ENCODE assay signal across 12 mouse cellular contexts in genomic region chr4:142475632-142476031, GRCm38 (mm10).
DNase-seq lines count a peak whose midpoint lies in the region; ATAC-seq and TF ChIP-seq lines count a peak whose summit lies in the region.
"Had no signal": no experiment of that assay in that cellular context is flagged by ENCODE, and none has a peak within 500 bp of the region (broad histone marks: within the 10 kb centered on the region; RNA-seq: fewer than 3 reads in every experiment).

No protein-coding gene starts in this region.

- H3K4me2 ChIP-seq in forebrain, postnatal 0 days (ENCODE audit: low read depth): peak overlapping the region; percentile 51
- H3K4me2 ChIP-seq in midbrain, embryonic 12.5 days (replicated peaks): peak overlapping the region; percentile 46

- no peaks in the 10 kb centered on the region for H3K27me3 ChIP-seq in embryonic facial prominence, embryonic 10.5 days (replicated peaks; ENCODE audit: low read depth, poor library complexity, severe bottlenecking)
- no peaks in the 10 kb centered on the region for H3K27me3 ChIP-seq in forebrain, postnatal 0 days (ENCODE audit: insufficient read depth, low read length)
- no peaks in the 10 kb centered on the region for H3K27me3 ChIP-seq in midbrain, embryonic 12.5 days

- H3K36me3 ChIP-seq in embryonic facial prominence, embryonic 10.5 days (replicated peaks): 0 out of 2 replicates have a peak, but pooled peaks cover 4% of the 10 kb centered on the region
- H3K36me3 ChIP-seq in forebrain, postnatal 0 days (ENCODE audit: insufficient read depth): no peaks in the 10 kb centered on the region
- no peaks in the 10 kb centered on the region for H3K36me3 ChIP-seq in midbrain, embryonic 12.5 days

- peaks cover 16% of the 10 kb centered on the region for H3K4me1 ChIP-seq in embryonic facial prominence, embryonic 10.5 days
- H3K4me1 ChIP-seq in forebrain, postnatal 0 days (ENCODE audit: insufficient read depth): no peaks in the 10 kb centered on the region; the same call in 1 of the 2 replicates
- peaks cover 29% of the 10 kb centered on the region for H3K4me1 ChIP-seq in midbrain, embryonic 12.5 days

- no peaks in the 10 kb centered on the region for H3K9me3 ChIP-seq in embryonic facial prominence, embryonic 10.5 days
- no peaks in the 10 kb centered on the region for H3K9me3 ChIP-seq in forebrain, postnatal 0 days (ENCODE audit: low read length)
- no peaks in the 10 kb centered on the region for H3K9me3 ChIP-seq in midbrain, embryonic 12.5 days

- no peak overlapping the region for H3K27ac ChIP-seq in layer of hippocampus, adult 2 months
- H3K27ac ChIP-seq in embryonic facial prominence, embryonic 10.5 days (replicated peaks): no peak overlapping the region
- no peak overlapping the region for H3K27ac ChIP-seq in forebrain, postnatal 0 days (ENCODE audit: low read depth, low read length)
- no peak overlapping the region for H3K27ac ChIP-seq in midbrain, embryonic 12.5 days (replicated peaks)
- H3K27ac ChIP-seq: macrophage had no signal

- 80% methylated on average over 10 of the region's 10 CpGs for WGBS in embryonic facial prominence, embryonic 10.5 days
- 49% methylated on average over 10 of the region's 10 CpGs for WGBS in forebrain, postnatal 0 days
- whole genome bisulfite sequencing in midbrain, embryonic 12.5 days: 85% methylated on average over 10 of the region's 10 CpGs

- H3K4me3 ChIP-seq in layer of hippocampus, adult 2 months: peak overlapping the region; percentile 21
- H3K4me3 ChIP-seq in embryonic facial prominence, embryonic 10.5 days: peak overlapping the region; percentile 41; the same call in 1 of the 2 replicates
- H3K4me3 ChIP-seq in forebrain, postnatal 0 days (ENCODE audit: low read depth, low read length): peak overlapping the region; percentile 26
- peak overlapping the region; percentile 26 for H3K4me3 ChIP-seq in midbrain, embryonic 12.5 days

- no peak for TF ChIP-seq CTCF in layer of hippocampus, adult 2 months (conservative IDR thresholded peaks at IDR 0.05)
- no peak for TF ChIP-seq CTCF in forebrain, postnatal 0 days (IDR thresholded peaks at IDR 0.05; ENCODE audit: low read depth)

- no peak overlapping the region for H3K9ac ChIP-seq in forebrain, postnatal 0 days
- no peak overlapping the region for H3K9ac ChIP-seq in midbrain, embryonic 12.5 days (replicated peaks)

- DNase-seq in layer of hippocampus, adult 2 months (ENCODE audit: low spot score in 2 of 2): no peak
- DNase-seq in layer of hippocampus, adult 18-20 months (ENCODE audit: low spot score in 2 of 2): no peak
- DNase-seq in embryonic facial prominence, embryonic 10.5 days (ENCODE audit: low spot score): no peak
- no peak for DNase-seq in forebrain, postnatal 0 days
- DNase-seq in lung, adult 18-20 months: no peak
- no peak for DNase-seq in thymus, postnatal 25 days
- DNase-seq: kidney, adult 2 months; retina, postnatal 1 day; thymus, adult 2 months had no signal

- no peak for ATAC-seq in forebrain, postnatal 0 days
- no peak for ATAC-seq in midbrain, embryonic 12.5 days (ENCODE audit: low FRiP score, low read depth)
- ATAC-seq in megakaryocyte progenitor cell, adult 5-6 weeks (replicated peaks; ENCODE audit: poor library complexity): no peak
